Comparison of ENCODE assay signal across 9 mouse cellular contexts in genomic region chr19:58829575-58829974, GRCm38 (mm10). TPM values are rescaled to one million over a fixed set of nuclear protein-coding genes. Genes with fewer than 3 reads are reported as not detected.
A peak's percentile ranks its signal among the peaks of the same experiment; 100 is the strongest.
DNase-seq lines count a peak whose midpoint lies in the region; ATAC-seq and TF ChIP-seq lines count a peak whose summit lies in the region.
"Had no signal": no experiment of that assay in that cellular context is flagged by ENCODE, and none has a peak within 500 bp of the region (broad histone marks: within the 10 kb centered on the region; RNA-seq: fewer than 3 reads in every experiment).

No protein-coding gene starts in this region.

- WGBS in neural tube, embryonic 13.5 days: 58% methylated on average over 5 of the region's 5 CpGs
- WGBS in intestine, embryonic 16.5 days: 76% methylated on average over 5 of the region's 5 CpGs

- intact Hi-C loops in left cerebral cortex, adult 2 months (cut with DNase I): no loop called here

- H3K9me3 ChIP-seq in neural tube, embryonic 13.5 days: no peaks in the 10 kb centered on the region
- no peaks in the 10 kb centered on the region for H3K9me3 ChIP-seq in intestine, embryonic 16.5 days (ENCODE audit: control insufficient read depth, low read length)

- no peaks in the 10 kb centered on the region for H3K27me3 ChIP-seq in neural tube, embryonic 13.5 days
- H3K27me3 ChIP-seq in intestine, embryonic 16.5 days (replicated peaks; ENCODE audit: control insufficient read depth, insufficient read depth, low read length): no peaks in the 10 kb centered on the region

- no peak for TF ChIP-seq CTCF in left cerebral cortex, adult 2 months (IDR thresholded peaks at IDR 0.05)

- H3K36me3 ChIP-seq in neural tube, embryonic 13.5 days: peaks cover 14% of the 10 kb centered on the region
- H3K36me3 ChIP-seq in intestine, embryonic 16.5 days (ENCODE audit: control insufficient read depth, insufficient read depth, low read length): no peaks in the 10 kb centered on the region

- H3K4me2 ChIP-seq in neural tube, embryonic 13.5 days: no peak overlapping the region
- H3K4me2 ChIP-seq in intestine, embryonic 16.5 days (ENCODE audit: low read depth, low read length): no peak overlapping the region

- no peak overlapping the region for H3K4me3 ChIP-seq in neural tube, embryonic 13.5 days
- no peak overlapping the region for H3K4me3 ChIP-seq in left cerebral cortex, adult 2 months
- no peak overlapping the region for H3K4me3 ChIP-seq in intestine, embryonic 16.5 days (ENCODE audit: low read length)

- peak overlapping the region; percentile 77 for H3K27ac ChIP-seq in neural tube, embryonic 13.5 days (replicated peaks)
- H3K27ac ChIP-seq in left cerebral cortex, adult 2 months: peak overlapping the region; percentile 71
- H3K27ac ChIP-seq in intestine, embryonic 16.5 days (ENCODE audit: low read length): no peak overlapping the region

- ATAC-seq in neural tube, embryonic 13.5 days (ENCODE audit: low read depth): peak; percentile 38; the same call in 1 of the 2 replicates
- no peak for ATAC-seq in intestine, embryonic 16.5 days

- no peak overlapping the region for H3K9ac ChIP-seq in neural tube, embryonic 13.5 days
- H3K9ac ChIP-seq in intestine, embryonic 16.5 days (ENCODE audit: low read depth, low read length): no peak overlapping the region

- no peak for DNase-seq in neural tube, embryonic 10.5 days (ENCODE audit: extremely low spot score, low spot score)
- DNase-seq in frontal cortex, postnatal 10 days (ENCODE audit: low spot score in 2 of 2): peak; percentile 52 to 80
- peak; percentile 55 to 72 for DNase-seq in left cerebral cortex, adult 2 months (ENCODE audit: extremely low spot score in 1 of 2, low spot score in 2 of 2)
- peak; percentile 90 for DNase-seq in telencephalon, adult 2 months (ENCODE audit: low read depth, low spot score)
- DNase-seq in urinary bladder, postnatal 10 days (ENCODE audit: low spot score): no peak

- peaks cover 66% of the 10 kb centered on the region for H3K4me1 ChIP-seq in neural tube, embryonic 13.5 days (replicated peaks)
- no peaks in the 10 kb centered on the region for H3K4me1 ChIP-seq in intestine, embryonic 16.5 days (ENCODE audit: control insufficient read depth, insufficient read depth, low read length)

RNA-seq across cellular contexts. Expression of gene 1700019N19Rik, which starts 35.3 kb away (rescaled TPM):
- not detected in 2 replicates for polyA plus RNA-seq in neural tube, embryonic 13.5 days (2015; fragmentation: Nextera tagmentation; extraction: Ambion mirVana)
- not detected for total RNA-seq in left cerebral cortex, adult 2 months (2021)
- not detected in 2 replicates for polyA plus RNA-seq in intestine, embryonic 16.5 days (2015; fragmentation: Nextera tagmentation; extraction: Ambion mirVana)
- polyA plus RNA-seq: embryonic facial prominence, embryonic 14.5 days; limb, embryonic 11.5 days had no signal

Comparison
In these comparisons a context has a peak if more than half of its experiments do, and no peak if none do; other contexts are left out.
1. DNase-seq: peak in frontal cortex, postnatal 10 days (2 of 2), left cerebral cortex, adult 2 months (2 of 2) and telencephalon, adult 2 months (single experiment); none in neural tube, embryonic 10.5 days (single experiment) and urinary bladder, postnatal 10 days (single experiment).